Mouse (Mus musculus): Measurements from ENCODE around the gene Zc3h12a. TPM values are rescaled to one million over a fixed set of nuclear protein-coding genes. Genes with fewer than 3 reads are reported as not detected.
A peak's percentile ranks its signal among the peaks of the same experiment; 100 is the strongest.

The Zc3h12a gene
- 0.15 TPM in 1 of 2 replicates, not detected in the other for polyA plus RNA-seq (2015; fragmentation: Nextera tagmentation; extraction: Ambion mirVana)

DNA sequence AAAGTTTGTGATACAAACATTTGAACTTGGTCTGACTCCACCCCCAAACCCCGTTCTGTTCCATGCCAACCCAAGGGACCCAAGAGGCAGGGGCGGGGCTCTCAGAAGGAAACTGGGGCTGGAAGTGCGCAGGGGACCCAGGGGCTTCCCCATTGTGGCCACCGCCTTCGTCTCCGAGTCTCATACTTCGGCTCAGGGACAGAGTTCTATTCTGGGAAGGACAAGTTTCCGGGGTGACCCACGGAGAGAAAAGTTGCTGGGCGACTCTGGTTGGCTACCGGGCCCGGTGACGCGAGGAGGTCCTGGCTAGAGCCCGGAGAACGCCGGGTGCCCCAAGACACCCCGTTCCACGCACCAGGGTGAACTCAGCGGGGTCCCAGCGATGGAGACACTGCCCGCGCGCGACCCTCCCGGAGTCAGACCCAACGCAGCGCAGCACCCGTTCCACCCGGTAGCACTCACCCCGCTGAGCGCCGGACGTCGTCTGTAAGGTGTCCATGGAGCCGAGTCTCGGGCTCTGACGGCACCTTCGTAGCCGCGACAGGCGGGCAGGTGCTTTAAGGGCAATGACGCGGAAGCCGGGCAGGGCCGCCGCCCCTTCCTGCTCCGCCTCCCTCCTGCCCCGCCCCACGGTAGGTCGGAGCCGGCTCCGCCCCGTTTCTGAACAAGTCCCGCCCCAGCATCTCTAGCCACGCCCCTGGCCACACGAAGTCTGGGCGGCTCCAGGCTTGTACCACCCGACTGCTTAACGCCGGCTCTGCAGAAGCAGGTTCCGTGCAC, at the start of gene Zc3h12a:
Zc3h12a (minus strand) TSS at position 536 of the 780 bp plus-strand sequence.
- WGBS: 2% methylated on average over 62 of the region's 62 CpGs

DNA sequence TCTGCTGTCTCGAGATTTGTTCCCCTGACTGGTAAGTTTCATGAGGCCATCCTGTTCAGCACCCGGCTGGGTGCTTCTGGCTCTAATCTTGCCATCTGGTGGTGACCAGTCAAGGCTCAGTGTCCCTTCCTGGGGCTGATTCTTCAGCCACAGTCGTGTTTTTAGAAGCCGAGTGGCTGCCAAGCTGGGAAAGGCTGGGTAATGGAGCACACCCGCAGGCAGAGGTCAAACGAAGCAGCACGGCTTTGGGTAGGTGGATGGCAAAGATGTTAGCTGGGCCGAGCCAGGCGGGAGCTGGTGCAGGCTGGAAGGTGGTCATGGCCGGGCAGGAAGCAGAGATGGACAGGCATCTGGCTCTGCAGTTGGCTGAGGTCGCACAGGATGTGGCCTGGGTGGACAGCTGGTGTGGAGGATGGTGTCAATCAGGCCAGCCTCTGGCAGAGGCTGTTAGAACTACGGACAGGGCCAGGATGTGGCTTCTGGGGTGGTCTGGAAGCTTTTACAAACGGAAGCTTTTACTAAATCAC, 49.1 kb upstream of the Zc3h12a start:
- no peak for ATAC-seq
- H3K27me3 ChIP-seq: peaks cover 4% of the 10 kb centered on the region; the same call in 1 of the 2 replicates
- H3K9me3 ChIP-seq (replicated peaks): no peaks in the 10 kb centered on the region
- no peak overlapping the region for H3K9ac ChIP-seq
- no peaks in the 10 kb centered on the region for H3K36me3 ChIP-seq (ENCODE audit: poor library complexity, severe bottlenecking)
- no peak overlapping the region for H3K4me3 ChIP-seq
- 64% methylated on average over 13 of the region's 13 CpGs for WGBS
- H3K27ac ChIP-seq: no peak overlapping the region
- no peak overlapping the region for H3K4me2 ChIP-seq
- 0 out of 2 replicates have a peak, but pooled peaks cover 4% of the 10 kb centered on the region for H3K4me1 ChIP-seq

More for the DNA sequence above, at the start of gene Zc3h12a:
- Histone ChIP-seq H3K27me3 (peaks cover 30% of the 10 kb centered on the region), H3K4me1 (peaks cover 17% of the 10 kb centered on the region), H3K27ac (no peak within 1 kb of the TSS), H3K9ac (peak within 1 kb of the TSS; percentile 58), H3K36me3 (ENCODE audit: poor library complexity, severe bottlenecking) (no peaks in the 10 kb centered on the region), H3K9me3 (replicated peaks) (no peaks in the 10 kb centered on the region), H3K4me3 (peak within 1 kb of the TSS; percentile 61), H3K4me2 (peak within 1 kb of the TSS; percentile 97)
- ATAC-seq: peak; percentile 90

DNA sequence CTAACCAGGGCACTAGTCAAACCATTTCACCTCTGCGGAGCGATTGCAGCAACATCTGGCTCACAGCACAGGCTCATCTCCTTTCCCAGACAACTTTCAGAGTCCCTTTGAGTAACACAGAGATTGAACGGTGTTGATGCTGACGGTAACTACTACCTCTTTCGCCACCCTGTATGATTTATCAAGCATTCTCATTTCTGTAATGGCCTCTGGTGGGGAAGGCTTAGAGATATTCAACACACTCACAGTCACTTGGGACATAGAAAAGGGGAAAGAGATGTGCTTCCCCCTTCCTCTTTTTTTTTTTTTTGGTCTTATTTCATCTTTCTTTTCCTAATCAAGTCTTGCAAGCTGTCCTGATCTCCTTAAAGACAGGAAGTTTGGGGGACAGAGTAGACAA, 48.5 kb upstream of the Zc3h12a start:
- H3K36me3 ChIP-seq (ENCODE audit: poor library complexity, severe bottlenecking): no peaks in the 10 kb centered on the region
- 95% methylated on average over 5 of the region's 5 CpGs for WGBS

DNA sequence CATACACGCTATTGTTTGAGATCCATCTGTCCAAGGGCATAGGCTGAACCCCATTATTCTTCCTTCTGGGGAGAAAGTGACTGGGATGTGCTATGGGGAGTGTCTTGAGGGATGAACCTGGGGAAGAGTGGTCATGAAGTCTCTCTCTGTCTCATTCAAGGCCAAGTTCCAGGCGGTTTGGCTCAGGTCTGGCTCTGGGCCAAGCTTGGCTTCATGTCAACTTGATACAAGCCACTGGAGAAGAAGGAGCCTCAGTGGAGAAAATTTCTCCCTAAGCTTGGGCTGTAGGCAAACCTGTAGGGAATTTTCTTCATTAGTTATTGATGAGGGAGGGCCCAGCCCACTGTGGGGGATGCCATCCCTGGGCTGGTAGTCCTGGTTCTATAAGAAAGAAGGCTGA, 48.0 kb upstream of the Zc3h12a start:
- no peaks in the 10 kb centered on the region for H3K9me3 ChIP-seq (replicated peaks)
- no peaks in the 10 kb centered on the region for H3K36me3 ChIP-seq (ENCODE audit: poor library complexity, severe bottlenecking)
- H3K27me3 ChIP-seq: peaks cover 13% of the 10 kb centered on the region; the same call in 1 of the 2 replicates
- H3K9ac ChIP-seq: no peak overlapping the region
- no peak overlapping the region for H3K4me3 ChIP-seq
- no peak overlapping the region for H3K27ac ChIP-seq
- ATAC-seq: no peak
- WGBS: 65% methylated on average over 2 of the region's 2 CpGs
- no peak overlapping the region for H3K4me2 ChIP-seq
- H3K4me1 ChIP-seq: 0 out of 2 replicates have a peak, but pooled peaks cover 4% of the 10 kb centered on the region

More for the DNA sequence above, 48.5 kb upstream of the Zc3h12a start:
- Histone ChIP-seq H3K27ac (no peak overlapping the region), H3K9ac (no peak overlapping the region), H3K4me1 (0 out of 2 replicates have a peak, but pooled peaks cover 4% of the 10 kb centered on the region), H3K4me3 (no peak overlapping the region), H3K9me3 (replicated peaks) (no peaks in the 10 kb centered on the region), H3K27me3 (peaks cover 8% of the 10 kb centered on the region; the same call in 1 of the 2 replicates), H3K4me2 (no peak overlapping the region)
- no peak for ATAC-seq

GRCm38 (mm10) chr4:125174516-125175185, 47.0 kb upstream of the Zc3h12a start:
- no peaks in the 10 kb centered on the region for H3K9me3 ChIP-seq (replicated peaks)
- ATAC-seq: no peak
- H3K4me3 ChIP-seq: no peak overlapping the region
- H3K27ac ChIP-seq: no peak overlapping the region
- H3K36me3 ChIP-seq (ENCODE audit: poor library complexity, severe bottlenecking): no peaks in the 10 kb centered on the region
- no peak overlapping the region for H3K4me2 ChIP-seq
- peaks cover 13% of the 10 kb centered on the region; the same call in 1 of the 2 replicates for H3K27me3 ChIP-seq
- H3K4me1 ChIP-seq: peaks cover 11% of the 10 kb centered on the region
- WGBS: 72% methylated on average over 5 of the region's 5 CpGs
- H3K9ac ChIP-seq: no peak overlapping the region

- 36% methylated on average over 5 of the region's 5 CpGs for WGBS
- Histone ChIP-seq H3K4me2 (no peak overlapping the region), H3K4me3 (no peak overlapping the region), H3K27me3 (peaks cover 13% of the 10 kb centered on the region; the same call in 1 of the 2 replicates), H3K9ac (no peak overlapping the region), H3K4me1 (peaks cover 12% of the 10 kb centered on the region), H3K9me3 (replicated peaks) (no peaks in the 10 kb centered on the region), H3K36me3 (ENCODE audit: poor library complexity, severe bottlenecking) (no peaks in the 10 kb centered on the region), H3K27ac (no peak overlapping the region)
- no peak for ATAC-seq
Observed at GRCm38 (mm10) chr4:125173150-125173549, 45.5 kb upstream of the Zc3h12a start.

DNA sequence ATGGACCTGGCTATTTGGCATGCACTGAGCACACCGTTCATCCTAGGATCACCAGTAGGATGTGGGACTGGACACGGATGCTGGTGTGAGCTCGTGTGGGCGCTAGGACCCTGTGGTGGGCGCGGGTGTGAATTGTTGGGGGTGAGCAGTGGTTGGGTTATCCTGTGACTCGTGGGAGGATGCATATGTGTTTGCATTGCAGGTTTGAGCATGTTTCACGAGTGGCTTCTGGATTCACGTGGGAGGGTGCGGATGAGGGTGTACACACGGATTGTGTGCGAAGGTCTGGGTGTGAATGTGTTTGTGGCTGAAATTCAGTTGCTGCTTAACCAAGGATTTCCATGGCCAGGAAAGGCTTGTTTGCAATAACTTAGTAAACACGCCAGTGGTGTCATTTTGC, 45.1 kb upstream of the Zc3h12a start:
- Histone ChIP-seq H3K4me1 (peaks cover 12% of the 10 kb centered on the region), H3K27ac (no peak overlapping the region), H3K9me3 (replicated peaks) (no peaks in the 10 kb centered on the region), H3K27me3 (peaks cover 13% of the 10 kb centered on the region; the same call in 1 of the 2 replicates), H3K4me3 (no peak overlapping the region), H3K36me3 (ENCODE audit: poor library complexity, severe bottlenecking) (no peaks in the 10 kb centered on the region), H3K4me2 (no peak overlapping the region), H3K9ac (no peak overlapping the region)
- 92% methylated on average over 13 of the region's 13 CpGs for whole genome bisulfite sequencing
- no peak for ATAC-seq

- ATAC-seq: no peak
- no peak overlapping the region for H3K4me2 ChIP-seq
- WGBS: 83% methylated on average over 1 of the region's 1 CpGs
Observed at GRCm38 (mm10) chr4:125167723-125168122, 40.1 kb upstream of the Zc3h12a start.

DNA sequence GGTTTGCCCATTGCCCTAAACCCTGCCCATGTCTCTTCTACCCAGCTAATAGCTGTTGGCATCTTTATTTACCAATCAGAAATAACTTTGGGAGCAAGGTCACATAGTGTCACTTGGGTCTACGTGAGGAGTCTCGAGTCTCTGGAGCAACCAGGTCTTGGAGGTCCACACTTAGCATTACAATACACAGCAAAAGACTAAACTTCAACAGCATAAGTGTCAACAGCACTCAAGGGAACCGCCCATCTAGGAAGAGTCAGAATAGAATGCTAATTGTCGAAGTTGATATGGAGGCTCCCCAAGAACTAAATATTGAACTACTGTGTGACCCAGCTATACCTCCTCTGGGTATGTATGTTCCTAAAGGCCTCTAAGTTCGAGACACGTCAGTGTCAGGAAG, 37.2 kb upstream of the Zc3h12a start:
- H3K27ac ChIP-seq: no peak overlapping the region
- H3K36me3 ChIP-seq (ENCODE audit: poor library complexity, severe bottlenecking): no peaks in the 10 kb centered on the region
- no peaks in the 10 kb centered on the region for H3K9me3 ChIP-seq (replicated peaks)
- H3K4me2 ChIP-seq: no peak overlapping the region
- no peak for ATAC-seq
- WGBS: 85% methylated on average over 6 of the region's 6 CpGs
- H3K9ac ChIP-seq: no peak overlapping the region
- peaks cover 19% of the 10 kb centered on the region for H3K27me3 ChIP-seq
- peaks cover 10% of the 10 kb centered on the region for H3K4me1 ChIP-seq
- no peak overlapping the region for H3K4me3 ChIP-seq

More at GRCm38 (mm10) chr4:125167723-125168122, 40.1 kb upstream of the Zc3h12a start:
- no peak overlapping the region for H3K27ac ChIP-seq
- peaks cover 18% of the 10 kb centered on the region for H3K27me3 ChIP-seq
- H3K4me1 ChIP-seq: peaks cover 8% of the 10 kb centered on the region
- no peak overlapping the region for H3K9ac ChIP-seq
- no peaks in the 10 kb centered on the region for H3K9me3 ChIP-seq (replicated peaks)
- H3K36me3 ChIP-seq (ENCODE audit: poor library complexity, severe bottlenecking): no peaks in the 10 kb centered on the region
- no peak overlapping the region for H3K4me3 ChIP-seq

DNA sequence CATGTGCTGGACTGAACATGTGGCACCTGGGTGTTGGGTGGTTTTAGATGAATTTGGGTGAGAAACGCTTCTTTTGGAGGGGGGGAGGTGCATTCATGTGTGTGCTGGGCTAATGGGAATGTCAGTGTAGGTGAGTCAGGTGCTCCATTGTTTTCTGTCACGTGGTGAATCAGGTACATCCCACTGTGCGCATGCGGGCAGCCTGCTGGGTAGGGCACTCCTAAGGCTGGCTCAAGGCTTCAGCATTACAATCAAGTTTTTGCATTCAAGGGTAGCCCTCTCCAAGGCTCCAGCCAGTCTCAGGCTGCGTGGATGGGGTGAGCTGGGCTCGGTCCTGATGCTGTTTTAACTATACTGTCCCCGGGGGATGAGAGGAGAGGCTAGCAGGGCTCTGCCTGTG, 35.1 kb upstream of the Zc3h12a start:
- H3K4me3 ChIP-seq: no peak overlapping the region
- H3K9ac ChIP-seq: no peak overlapping the region
- no peak overlapping the region for H3K4me2 ChIP-seq
- no peaks in the 10 kb centered on the region for H3K36me3 ChIP-seq (ENCODE audit: poor library complexity, severe bottlenecking)
- H3K27ac ChIP-seq: no peak overlapping the region
- no peaks in the 10 kb centered on the region for H3K9me3 ChIP-seq (replicated peaks)
- WGBS: 60% methylated on average over 7 of the region's 7 CpGs
- H3K4me1 ChIP-seq: peaks cover 13% of the 10 kb centered on the region
- no peak for ATAC-seq
- H3K27me3 ChIP-seq: peaks cover 19% of the 10 kb centered on the region

- Histone ChIP-seq H3K4me2 (no peak overlapping the region), H3K27ac (no peak overlapping the region), H3K27me3 (peaks cover 22% of the 10 kb centered on the region), H3K9ac (no peak overlapping the region), H3K4me1 (peaks cover 13% of the 10 kb centered on the region), H3K4me3 (no peak overlapping the region), H3K36me3 (ENCODE audit: poor library complexity, severe bottlenecking) (no peaks in the 10 kb centered on the region), H3K9me3 (replicated peaks) (no peaks in the 10 kb centered on the region)
- ATAC-seq: no peak
- 30% methylated on average over 8 of the region's 8 CpGs for WGBS
Observed at GRCm38 (mm10) chr4:125161392-125161791, 33.8 kb upstream of the Zc3h12a start.

GRCm38 (mm10) chr4:125160951-125161331, 33.3 kb upstream of the Zc3h12a start:
- Histone ChIP-seq H3K9me3 (replicated peaks) (no peaks in the 10 kb centered on the region), H3K4me2 (peak overlapping the region; percentile 49), H3K36me3 (ENCODE audit: poor library complexity, severe bottlenecking) (no peaks in the 10 kb centered on the region), H3K4me1 (peaks cover 13% of the 10 kb centered on the region), H3K27ac (no peak overlapping the region), H3K27me3 (peaks cover 26% of the 10 kb centered on the region), H3K4me3 (no peak overlapping the region), H3K9ac (no peak overlapping the region)
- peak; percentile 28; the same call in 1 of the 2 replicates for ATAC-seq
- 52% methylated on average over 7 of the region's 10 CpGs for WGBS

Data from forebrain, embryonic 13.5 days (tissue).